Mouse (Mus musculus) NIH3T3 (cell line): ENCODE measurements around the gene Patl1.
A peak's percentile ranks its signal among the peaks of the same experiment; 100 is the strongest.
"Not testable (repeated sequence)": the region's sequence is repeated elsewhere in the genome, so short reads cannot be mapped to it uniquely, and the experiment has no call there.

Experiments
- DNase-seq: peaks from one replicate; pipeline ENCODE4 v3.0.0-alpha.2; 2012; ENCODE audit warnings: low read depth

Gene Patl1

DNA sequence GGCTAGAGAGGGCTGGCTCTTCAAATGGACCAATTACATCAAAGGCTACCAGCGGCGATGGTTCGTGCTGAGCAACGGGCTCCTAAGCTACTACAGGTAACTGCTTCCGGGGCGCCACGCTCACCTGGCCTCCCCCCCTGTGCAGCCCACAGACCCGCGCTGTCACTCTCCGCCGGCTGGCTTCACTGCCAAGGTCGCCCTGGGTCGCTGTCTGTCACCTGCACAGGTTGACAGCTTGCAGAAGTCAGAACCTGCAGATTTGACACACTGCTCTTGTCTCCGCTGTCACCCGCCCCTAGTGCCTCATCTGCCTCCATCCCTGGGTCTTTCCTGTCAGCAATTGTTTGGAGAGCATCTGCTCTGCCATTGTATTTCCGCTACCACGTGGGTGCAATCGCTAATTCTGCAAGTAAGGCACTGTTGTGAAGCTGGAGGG, 54.0 kb downstream of the Patl1 start:
- peak; percentile 42 for DNase-seq

GRCm38 (mm10) chr19:11969155-11970050, 57.2 kb downstream of the Patl1 start:
- DNase-seq, result peak; percentile 19

- no peak for DNase-seq
Measured at GRCm38 (mm10) chr19:11973511-11974222, 61.5 kb downstream of the Patl1 start.

DNA sequence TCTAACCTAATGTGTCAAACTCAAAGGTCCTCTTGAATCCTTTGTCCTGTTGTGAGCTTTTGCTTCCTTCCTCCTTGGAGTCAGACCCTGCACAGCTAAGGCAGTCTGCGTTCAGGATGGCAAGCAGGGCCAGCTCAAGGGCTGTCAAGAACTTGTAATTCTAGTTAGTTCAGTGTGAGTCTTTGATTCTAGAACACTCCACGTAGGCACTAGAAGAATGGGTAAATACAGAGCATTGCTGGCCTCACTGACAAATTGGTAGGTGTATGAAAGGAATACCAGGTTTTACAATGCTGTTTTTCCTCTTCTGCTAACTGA, 62.0 kb downstream of the Patl1 start:
- no peak for DNase-seq

GRCm38 (mm10) chr19:11975683-11976082, 63.5 kb downstream of the Patl1 start:
- no peak for DNase-seq

- DNase-seq, result no peak
Measured at GRCm38 (mm10) chr19:11977363-11977762, 65.2 kb downstream of the Patl1 start.

DNA sequence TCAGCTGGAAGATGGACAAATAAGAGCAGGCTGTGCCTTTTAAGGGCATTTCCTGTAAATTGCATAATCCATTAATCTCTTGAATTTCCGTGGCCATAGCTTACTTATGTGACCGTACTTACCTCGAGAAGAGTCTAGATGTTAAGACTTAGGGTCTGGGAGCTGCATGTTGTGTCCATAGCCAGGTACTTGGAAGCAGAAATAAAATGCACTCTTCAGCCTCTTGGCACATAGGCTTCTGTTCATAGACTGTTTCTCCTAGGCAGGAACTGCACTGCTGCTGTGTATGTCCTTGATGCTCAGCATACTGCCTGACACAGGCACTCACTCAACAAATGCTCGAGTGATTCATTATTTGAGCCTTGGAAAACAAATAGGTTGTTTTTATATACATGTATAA, 68.3 kb downstream of the Patl1 start:
- no peak for DNase-seq

DNA sequence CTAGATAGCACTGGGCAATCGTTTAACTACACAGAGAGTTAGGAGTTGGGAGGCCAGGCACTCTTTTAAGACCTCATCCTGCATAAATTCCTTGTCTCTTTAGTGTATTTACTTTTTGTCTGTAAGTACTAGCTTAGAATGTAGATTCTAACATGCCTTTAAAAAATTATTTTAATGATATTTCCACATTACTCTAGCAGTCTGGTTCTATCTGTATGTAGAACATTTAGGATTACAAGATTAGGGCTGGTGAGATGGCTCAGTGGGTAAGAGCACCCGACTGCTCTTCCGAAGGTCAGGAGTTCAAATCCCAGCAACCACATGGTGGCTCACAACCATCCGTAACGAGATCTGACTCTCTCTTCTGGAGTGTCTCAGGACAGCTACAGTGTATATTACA, 72.4 kb downstream of the Patl1 start:
- not testable (repeated sequence) for DNase-seq

DNA sequence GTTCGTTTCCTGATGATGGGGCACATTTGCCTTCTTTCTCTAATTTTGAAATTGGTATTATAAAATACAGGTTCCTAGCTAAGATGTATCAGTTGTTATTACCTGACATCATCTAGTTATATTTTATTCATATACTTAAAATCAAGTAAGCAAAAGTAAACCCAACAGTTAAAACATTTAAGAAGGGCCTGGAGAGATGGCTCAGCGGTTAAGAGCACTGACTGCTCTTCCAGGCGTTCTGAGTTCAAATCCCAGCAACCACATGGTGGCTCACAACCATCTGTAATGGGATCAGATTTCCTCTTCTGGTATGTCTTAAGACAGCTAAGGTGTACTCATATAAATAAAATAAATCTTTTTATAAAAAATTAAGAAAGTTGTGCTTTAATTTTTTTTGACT, 75.6 kb downstream of the Patl1 start:
- no peak for DNase-seq

GRCm38 (mm10) chr19:11989334-11989733, 77.1 kb downstream of the Patl1 start:
- no peak for DNase-seq

DNA sequence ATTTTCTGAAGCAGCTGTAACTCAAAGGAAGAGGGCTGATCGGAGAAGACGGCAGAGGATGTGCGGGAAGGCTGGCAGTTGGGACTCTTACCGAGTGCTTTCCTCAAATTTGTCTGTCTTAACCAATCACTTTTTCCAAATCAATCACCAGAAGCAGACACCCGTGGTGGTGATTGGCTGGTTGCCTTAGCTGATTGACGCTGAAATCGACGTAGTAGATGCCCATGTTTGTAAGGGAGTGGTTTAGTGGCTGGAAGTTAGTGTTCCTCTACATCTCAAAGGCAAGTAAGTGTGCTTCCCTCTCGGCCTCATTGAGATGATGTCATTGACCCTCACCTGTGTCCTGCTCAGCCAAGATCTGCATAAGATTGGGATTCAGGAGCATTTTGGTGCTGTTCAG, 79.8 kb downstream of the Patl1 start:
- DNase-seq, result no peak

- DNase-seq, result no peak
Measured at GRCm38 (mm10) chr19:11992441-11993029, 80.3 kb downstream of the Patl1 start.
